Mouse (Mus musculus) CD8-positive naive resting alpha-beta T cell, adult 57 days (primary cell): ENCODE results near the gene Pfdn5. TPM values are rescaled to one million over a fixed set of nuclear protein-coding genes. Genes with fewer than 3 reads are reported as not detected.

Experiments
- total RNA-seq: library from RNA; stranded (reverse); gene quantifications from one replicate; pipeline ENCODE4 v1.2.4, GENCODE M21; 2023

The Pfdn5 gene
- total RNA-seq, result 504 TPM

GRCm38 (mm10) chr15:102326022-102326576, at the start of gene Pfdn5:
TSS of gene Pfdn5 (plus strand) at chr15:102326116.

GRCm38 (mm10) chr15:102279092-102279782, 46.7 kb upstream of the Pfdn5 start, which contains the start of gene Mfsd5:
TSS of gene Mfsd5 (plus strand) at chr15:102279454.

GRCm38 (mm10) chr15:102295633-102296367, 30.1 kb upstream of the Pfdn5 start, which contains the start of gene Espl1:
TSS of gene Espl1 (plus strand) at chr15:102296266.

GRCm38 (mm10) chr15:102331610-102332015, 5.7 kb downstream of the Pfdn5 start, which contains the start of gene Myg1:
TSS of gene Myg1 (plus strand) at chr15:102331709.

GRCm38 (mm10) chr15:102350138-102350941, 24.4 kb downstream of the Pfdn5 start, which contains the start of gene Aaas:
TSS of gene Aaas (minus strand) at chr15:102350771.

GRCm38 (mm10) chr15:102366733-102367344, 40.9 kb downstream of the Pfdn5 start, which contains the start of gene Sp7:
TSS of gene Sp7 (minus strand) at chr15:102367182.

Other genes starting within 250 kb of the Pfdn5 start
- gene Tns2, start 225.7 kb upstream of the Pfdn5 start, total RNA-seq, result 0.73 TPM
- 29.8 TPM for gene Spryd3, start 189.9 kb upstream of the Pfdn5 start, total RNA-seq
- gene Igfbp6, start 181.8 kb upstream of the Pfdn5 start, total RNA-seq, result not detected
- gene Soat2, start 175.6 kb upstream of the Pfdn5 start, total RNA-seq, result 0.67 TPM
- 97.8 TPM for gene Zfp740, start 122.9 kb upstream of the Pfdn5 start, total RNA-seq
- gene Csad, start 121.4 kb upstream of the Pfdn5 start, total RNA-seq, result 22.1 TPM
- gene Itgb7, start 94.2 kb upstream of the Pfdn5 start, total RNA-seq, result 752 TPM
- 64.3 TPM for gene Rarg, start 68.6 kb upstream of the Pfdn5 start, total RNA-seq
- gene Gm9918, start 55.6 kb upstream of the Pfdn5 start, total RNA-seq, result not detected
- 27.1 TPM for gene Mfsd5, start 46.7 kb upstream of the Pfdn5 start, total RNA-seq
- gene Espl1, start 29.9 kb upstream of the Pfdn5 start, total RNA-seq, result 2.3 TPM
- gene Myg1, start 5.6 kb downstream of the Pfdn5 start, total RNA-seq, result 63.5 TPM
- 59.4 TPM for gene Aaas, start 24.7 kb downstream of the Pfdn5 start, total RNA-seq
- gene Sp7, start 41.1 kb downstream of the Pfdn5 start, total RNA-seq, result not detected
- gene Sp1, start 80.0 kb downstream of the Pfdn5 start, total RNA-seq, result 147 TPM
- gene Amhr2, start 119.3 kb downstream of the Pfdn5 start, total RNA-seq, result 0.34 TPM
- 36.6 TPM for gene Prr13, start 132.9 kb downstream of the Pfdn5 start, total RNA-seq
- 793 TPM for gene Pcbp2, start 144.4 kb downstream of the Pfdn5 start, total RNA-seq
- 32.0 TPM for gene Gm10337, start 177.6 kb downstream of the Pfdn5 start, total RNA-seq
- 5.2 TPM for gene Map3k12, start 190.9 kb downstream of the Pfdn5 start, total RNA-seq
- gene Tarbp2, start 192.1 kb downstream of the Pfdn5 start, total RNA-seq, result 54.4 TPM
- gene Npff, start 198.8 kb downstream of the Pfdn5 start, total RNA-seq, result 16.7 TPM